In the genomic region with DNA sequence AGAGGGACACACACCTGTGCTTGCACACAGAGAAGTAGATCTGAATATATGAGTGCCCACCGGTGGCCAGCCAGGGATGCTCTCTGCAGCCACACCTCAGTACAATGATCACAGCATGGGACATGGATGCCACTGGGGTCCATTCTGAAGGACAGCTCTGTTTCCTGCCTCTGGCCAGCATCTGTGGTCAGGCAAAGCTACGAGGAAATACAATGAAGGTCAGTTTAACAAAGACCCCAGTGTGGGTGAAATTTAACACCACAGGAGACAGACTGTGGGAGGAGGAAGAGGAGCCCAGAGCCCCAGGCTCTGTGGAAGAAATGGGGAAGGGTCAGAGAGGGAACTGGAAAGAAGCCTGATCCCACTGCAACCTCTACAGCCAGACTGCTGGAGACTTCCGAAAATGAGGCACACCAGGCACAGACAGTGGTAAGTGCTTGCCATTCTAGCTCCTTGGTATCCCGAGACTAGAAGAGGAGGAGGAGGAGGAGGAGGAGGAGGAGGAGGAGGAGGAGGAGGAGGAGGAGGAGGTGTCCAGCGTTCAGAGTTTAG, we compare ENCODE assay signal across 12 mouse cellular contexts.
DNase-seq lines count a peak whose midpoint lies in the region; ATAC-seq and TF ChIP-seq lines count a peak whose summit lies in the region.
"Had no signal": no experiment of that assay in that cellular context is flagged by ENCODE, and none has a peak within 500 bp of the region (broad histone marks: within the 10 kb centered on the region; RNA-seq: fewer than 3 reads in every experiment).

No protein-coding gene starts in this region.

- H3K36me3 ChIP-seq in heart, embryonic 10.5 days = no peaks in the 10 kb centered on the region
- no peaks in the 10 kb centered on the region for H3K36me3 ChIP-seq in lung, embryonic 14.5 days (ENCODE audit: insufficient read depth)
- no peaks in the 10 kb centered on the region for H3K36me3 ChIP-seq in embryonic facial prominence, embryonic 14.5 days (ENCODE audit: control insufficient read depth, insufficient read depth, low read length)
- H3K36me3 ChIP-seq: midbrain, embryonic 12.5 days had no signal

- DNase-seq in heart, embryonic 10.5 days (ENCODE audit: low spot score) = no peak
- DNase-seq in heart, adult 8-10 months (ENCODE audit: low spot score) = no peak
- DNase-seq in lung, embryonic 14.5 days = no peak
- no peak for DNase-seq in lung, postnatal 10 days
- DNase-seq in 416B (ENCODE audit: low read depth) = peak; percentile 67
- DNase-seq in embryonic facial prominence, embryonic 14.5 days (ENCODE audit: low spot score) = no peak
- DNase-seq in cerebellum, postnatal 36 days = no peak

- no peaks in the 10 kb centered on the region for H3K9me3 ChIP-seq in heart, embryonic 10.5 days
- H3K9me3 ChIP-seq in lung, embryonic 14.5 days (ENCODE audit: low read depth, low read length) = no peaks in the 10 kb centered on the region
- H3K9me3 ChIP-seq in embryonic facial prominence, embryonic 14.5 days (ENCODE audit: control insufficient read depth, low read length) = no peaks in the 10 kb centered on the region
- H3K9me3 ChIP-seq: midbrain, embryonic 12.5 days had no signal

- no peaks in the 10 kb centered on the region for H3K27me3 ChIP-seq in heart, embryonic 10.5 days (ENCODE audit: insufficient read depth, poor library complexity, severe bottlenecking)
- H3K27me3 ChIP-seq in lung, embryonic 14.5 days (ENCODE audit: insufficient read depth, low read length) = no peaks in the 10 kb centered on the region
- no peaks in the 10 kb centered on the region for H3K27me3 ChIP-seq in embryonic facial prominence, embryonic 14.5 days (replicated peaks; ENCODE audit: control insufficient read depth, insufficient read depth, low read length)

- no peak for TF ChIP-seq CTCF in lung, embryonic 14.5 days (IDR thresholded peaks at IDR 0.05; ENCODE audit: low read depth)

- ATAC-seq in lung, embryonic 14.5 days (ENCODE audit: insufficient read depth) = 0 out of 2 replicates have a peak, but pooled peaks have one; percentile 40
- no peak for ATAC-seq in embryonic facial prominence, embryonic 14.5 days (ENCODE audit: low read depth)

- H3K27ac ChIP-seq in heart, embryonic 10.5 days = peak overlapping the region; percentile 56; the same call in 1 of the 2 replicates
- peak overlapping the region; percentile 44; the same call in 1 of the 2 replicates for H3K27ac ChIP-seq in lung, embryonic 14.5 days (ENCODE audit: low read depth)
- no peak overlapping the region for H3K27ac ChIP-seq in embryonic facial prominence, embryonic 14.5 days (replicated peaks; ENCODE audit: low read depth, low read length)
- H3K27ac ChIP-seq: midbrain, embryonic 12.5 days had no signal

- no peak overlapping the region for H3K4me3 ChIP-seq in heart, embryonic 10.5 days
- no peak overlapping the region for H3K4me3 ChIP-seq in lung, embryonic 14.5 days (ENCODE audit: low read depth, low read length)
- no peak overlapping the region for H3K4me3 ChIP-seq in embryonic facial prominence, embryonic 14.5 days (ENCODE audit: low read depth, low read length)
- H3K4me3 ChIP-seq: erythroblast, embryonic 14.5 days; midbrain, embryonic 12.5 days; myocyte had no signal

- WGBS in heart, embryonic 10.5 days = 45% methylated on average over 4 of the region's 5 CpGs
- 24% methylated on average over 4 of the region's 5 CpGs for WGBS in lung, embryonic 14.5 days
- 18% methylated on average over 3 of the region's 5 CpGs for WGBS in embryonic facial prominence, embryonic 14.5 days

- peaks cover 19% of the 10 kb centered on the region for H3K4me1 ChIP-seq in heart, embryonic 10.5 days
- 0 out of 2 replicates have a peak, but pooled peaks cover 1% of the 10 kb centered on the region for H3K4me1 ChIP-seq in lung, embryonic 14.5 days (ENCODE audit: insufficient read depth)
- no peaks in the 10 kb centered on the region for H3K4me1 ChIP-seq in embryonic facial prominence, embryonic 14.5 days (ENCODE audit: control insufficient read depth, insufficient read depth, low read length)

- no peak overlapping the region for H3K4me2 ChIP-seq in lung, embryonic 14.5 days
- H3K4me2 ChIP-seq in embryonic facial prominence, embryonic 14.5 days (ENCODE audit: low read depth, low read length) = peak overlapping the region; percentile 33; the same call in 1 of the 2 replicates
- H3K4me2 ChIP-seq: midbrain, embryonic 12.5 days had no signal

- H3K9ac ChIP-seq in lung, embryonic 14.5 days = no peak overlapping the region
- no peak overlapping the region for H3K9ac ChIP-seq in embryonic facial prominence, embryonic 14.5 days (ENCODE audit: low read depth, low read length)
- H3K9ac ChIP-seq: forebrain, postnatal 0 days; liver, postnatal 0 days; midbrain, embryonic 12.5 days had no signal
